Mouse (Mus musculus) liver, postnatal 0 days (tissue): ENCODE results near the gene Prss3.

Source experiments
- CTCF ChIP-seq: sonication (generic); IDR thresholded peaks from 2 replicates; pipeline ENCODE4 v1.5.1; 2016; ENCODE audit warnings: antibody characterized with exemption, low read depth
- EP300 ChIP-seq: IDR thresholded peaks from 2 replicates; pipeline ENCODE4 v1.6.1; 2016; ENCODE audit warnings: antibody characterized with exemption, low read depth, mild to moderate bottlenecking

- TF ChIP-seq CTCF: no peak
- no peak for TF ChIP-seq EP300
Observed at GRCm38 (mm10) chr6:41386781-41387180, 9.3 kb upstream of the Prss3 start.
